Comparison of ENCODE assay signal across 14 mouse cellular contexts in the genomic region with DNA sequence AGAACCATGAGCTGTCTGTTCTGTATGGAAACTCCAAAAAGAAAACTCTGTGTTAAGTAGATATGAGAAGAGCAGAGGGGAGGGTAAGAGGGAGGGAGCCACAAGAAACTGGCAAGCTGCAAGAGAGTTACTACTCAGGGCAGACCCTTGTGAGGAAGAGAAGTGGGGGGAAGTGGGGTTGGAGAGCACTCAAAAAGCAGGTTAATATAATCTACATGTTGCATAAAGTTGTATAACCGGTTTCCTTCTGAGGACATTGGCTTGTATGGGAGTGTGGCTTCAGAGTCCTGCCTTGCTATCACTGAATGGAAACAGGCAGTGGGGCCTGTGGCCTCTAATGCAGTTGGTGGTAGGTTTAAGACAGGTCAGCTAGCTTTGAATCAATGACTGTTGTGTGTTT. TPM values are rescaled to one million over a fixed set of nuclear protein-coding genes. Genes with fewer than 3 reads are reported as not detected.
"Had no signal": no experiment of that assay in that cellular context is flagged by ENCODE, and none has a peak within 500 bp of the region (broad histone marks: within the 10 kb centered on the region; RNA-seq: fewer than 3 reads in every experiment).

No protein-coding gene starts in this region.

RNA-seq across cellular contexts. Expression of a gene that starts 1.5 kb away (rescaled TPM):
- polyA plus RNA-seq: myocyte had no signal

RNA-seq across cellular contexts. Expression of a gene that starts 1.7 kb away (rescaled TPM):
- total RNA-seq: layer of hippocampus, adult 2 months; layer of hippocampus, postnatal 25 days; left cerebral cortex, adult 18-20 months; left cerebral cortex, postnatal 25 days; neutrophil, adult 5-6 weeks had no signal
- polyA plus RNA-seq: large intestine, adult 2 months; limb, embryonic 10.5 days; limb, embryonic 13.5 days; liver, embryonic 12.5 days; midbrain, embryonic 13.5 days; midbrain, embryonic 16.5 days; myocyte; stomach, postnatal 0 days; thymus, adult 2 months had no signal
